Mouse (Mus musculus): ENCODE results near the gene Myocos. TPM values are rescaled to one million over a fixed set of nuclear protein-coding genes. Genes with fewer than 3 reads are reported as not detected.
"Not testable (repeated sequence)": the region's sequence is repeated elsewhere in the genome, so short reads cannot be mapped to it uniquely, and the experiment has no call there.

Gene Myocos
- polyA plus RNA-seq (2015; fragmentation: Nextera tagmentation; extraction: Ambion mirVana) = not detected in 2 replicates

DNA sequence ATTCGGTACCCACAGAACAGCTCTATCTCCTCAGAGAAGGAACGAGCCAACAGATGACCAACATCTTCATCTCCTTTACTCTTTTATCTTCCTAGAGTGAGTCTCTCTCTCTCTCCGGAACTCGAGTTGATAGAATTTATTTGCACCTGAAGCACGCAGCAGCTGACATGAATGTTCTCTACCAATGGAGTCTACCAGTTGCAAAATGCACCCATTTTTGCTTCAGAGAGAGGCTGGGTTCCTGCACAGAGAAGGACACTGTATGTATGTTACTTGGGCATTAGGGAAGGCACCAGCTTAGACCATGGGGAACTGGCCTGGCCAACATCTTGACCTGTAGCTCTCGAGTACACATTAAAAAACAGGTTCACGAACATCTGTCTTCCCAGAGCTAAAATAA is at the start of gene Myocos:
Gene Myocos (minus strand): TSS at position 101 of the 400 bp plus-strand sequence.
- DNase-seq (ENCODE audit: low spot score) = no peak

DNA sequence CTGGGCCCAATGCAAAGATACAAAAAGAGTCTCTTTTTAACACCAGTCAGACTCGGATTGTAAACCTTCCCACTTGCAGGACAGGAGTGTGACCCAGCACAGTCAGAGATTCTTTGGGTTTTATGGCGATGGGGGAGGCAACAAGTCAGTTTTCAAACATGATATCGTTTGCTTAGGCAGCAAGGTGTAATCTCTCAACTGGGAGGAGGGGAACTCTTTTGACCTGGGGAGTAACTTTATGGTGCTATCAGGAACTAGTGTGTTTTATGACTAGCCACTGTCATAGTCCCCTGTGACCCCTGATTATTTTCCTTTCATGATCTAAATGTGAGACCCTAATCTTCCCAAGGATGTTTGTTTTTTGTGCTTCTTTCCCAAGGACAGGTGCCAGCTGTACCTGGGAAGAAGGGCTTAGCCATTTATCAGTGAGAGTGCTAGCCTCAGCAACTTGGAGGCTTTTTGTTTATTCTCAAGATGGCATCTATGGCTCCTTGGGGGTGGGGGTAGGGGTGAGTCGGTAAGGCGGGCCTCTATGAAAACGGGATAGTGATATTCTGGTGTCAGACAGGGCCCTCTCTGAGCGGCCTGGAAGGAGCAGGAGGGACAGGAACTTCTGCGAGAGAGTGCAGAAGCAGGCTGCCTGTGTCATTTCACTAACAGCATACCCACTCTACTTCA is 42.5 kb upstream of the Myocos start:
- DNase-seq (ENCODE audit: low spot score) = no peak

GRCm38 (mm10) chr1:162697866-162698265 is 39.8 kb upstream of the Myocos start:
- DNase-seq (ENCODE audit: low spot score) = no peak

GRCm38 (mm10) chr1:162693721-162694120 is 35.7 kb upstream of the Myocos start:
- no peak for DNase-seq (ENCODE audit: low spot score)

GRCm38 (mm10) chr1:162665486-162666174 is 7.6 kb upstream of the Myocos start:
- DNase-seq (ENCODE audit: low spot score) = peak; percentile 15

GRCm38 (mm10) chr1:162664826-162665475 is 6.9 kb upstream of the Myocos start:
- peak; percentile 66 for DNase-seq (ENCODE audit: low spot score)

- DNase-seq (ENCODE audit: low spot score) = no peak
Observed at GRCm38 (mm10) chr1:162660276-162660860, 2.3 kb upstream of the Myocos start.

DNA sequence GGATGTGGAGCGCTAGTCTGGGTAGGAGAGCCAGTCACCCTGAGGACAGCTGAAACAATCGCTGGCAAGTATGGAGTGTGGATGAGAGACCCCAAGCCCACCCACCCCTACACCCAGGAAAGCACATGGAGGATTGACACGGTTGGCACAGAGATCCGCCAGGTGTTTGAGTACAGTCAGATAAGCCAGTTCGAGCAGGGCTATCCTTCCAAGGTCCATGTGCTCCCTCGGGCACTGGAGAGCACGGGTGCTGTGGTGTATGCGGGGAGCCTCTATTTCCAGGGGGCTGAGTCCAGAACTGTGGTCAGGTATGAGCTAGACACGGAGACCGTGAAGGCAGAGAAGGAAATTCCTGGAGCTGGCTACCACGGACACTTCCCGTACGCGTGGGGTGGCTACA is 9.6 kb downstream of the Myocos start:
- no peak for DNase-seq (ENCODE audit: low spot score)

DNA sequence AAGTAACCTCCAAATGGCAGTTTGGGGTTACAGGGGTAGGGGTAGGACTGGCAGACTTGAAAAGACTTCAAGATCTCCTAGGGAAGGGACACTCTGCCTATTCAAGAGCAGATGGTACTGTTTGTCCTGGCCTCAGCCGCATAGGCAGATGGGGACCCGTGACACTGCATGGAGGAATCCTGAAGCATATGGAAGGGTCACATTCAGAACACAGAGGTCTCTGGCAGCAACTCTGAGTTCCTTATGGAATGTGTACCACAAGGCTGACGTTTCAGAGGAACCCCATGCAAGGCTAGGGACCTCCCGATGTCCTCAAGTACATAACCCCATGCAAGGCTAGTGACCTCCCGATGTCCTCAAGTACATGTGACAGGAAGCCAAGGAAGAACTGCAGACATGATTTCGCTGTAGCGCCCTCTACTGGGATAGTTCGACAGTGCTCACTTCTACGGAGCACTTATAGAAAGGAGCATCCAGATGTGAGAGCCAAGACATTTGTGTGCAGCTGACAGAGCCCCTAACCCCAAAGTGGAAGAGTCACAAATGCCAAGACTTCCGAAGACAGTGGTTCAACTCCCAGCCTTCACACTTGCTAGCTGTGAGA is 11.8 kb downstream of the Myocos start:
- DNase-seq (ENCODE audit: low spot score) = peak; percentile 21

DNA sequence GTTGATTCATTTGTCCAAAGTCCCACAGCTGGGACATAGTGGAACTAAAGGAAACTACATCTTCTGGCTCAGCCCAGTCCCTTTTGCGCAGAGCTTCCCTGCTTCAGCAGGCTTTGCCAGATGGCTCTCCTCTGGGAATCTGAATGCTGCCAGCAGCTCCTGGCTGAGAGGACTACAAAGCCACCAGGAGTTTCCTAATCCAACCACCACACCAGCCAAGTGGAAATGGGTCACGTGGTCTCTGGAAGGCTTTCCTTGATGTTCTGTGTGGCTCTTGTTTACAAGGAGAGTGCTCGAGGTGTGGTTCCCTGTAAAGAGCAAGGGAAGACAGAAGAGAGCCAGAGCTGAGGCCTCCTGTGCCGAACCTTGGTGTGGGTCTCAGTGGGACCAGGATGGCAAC is 14.3 kb downstream of the Myocos start:
- no peak for DNase-seq (ENCODE audit: low spot score)

GRCm38 (mm10) chr1:162642591-162642990 is 15.4 kb downstream of the Myocos start:
- DNase-seq (ENCODE audit: low spot score) = no peak

DNA sequence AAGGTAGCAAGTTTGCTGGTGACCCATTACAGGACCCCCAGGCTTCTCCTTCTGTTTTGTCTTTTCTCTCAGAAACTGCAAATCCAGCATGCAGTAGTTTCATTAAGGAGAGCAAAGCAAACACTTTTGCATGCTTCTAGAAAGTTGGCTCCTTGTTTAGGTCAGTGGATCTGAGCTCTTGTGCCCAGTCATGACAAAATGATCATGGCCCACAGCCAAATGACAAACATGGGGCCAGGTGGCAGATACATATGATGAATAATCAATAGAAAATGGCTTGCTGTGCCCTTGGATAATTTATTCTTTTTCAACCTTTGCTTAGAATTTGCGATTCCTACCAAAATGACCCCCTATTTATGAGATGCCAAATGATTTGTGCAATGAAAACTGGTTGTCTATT is 18.2 kb downstream of the Myocos start:
- DNase-seq (ENCODE audit: low spot score) = no peak

DNA sequence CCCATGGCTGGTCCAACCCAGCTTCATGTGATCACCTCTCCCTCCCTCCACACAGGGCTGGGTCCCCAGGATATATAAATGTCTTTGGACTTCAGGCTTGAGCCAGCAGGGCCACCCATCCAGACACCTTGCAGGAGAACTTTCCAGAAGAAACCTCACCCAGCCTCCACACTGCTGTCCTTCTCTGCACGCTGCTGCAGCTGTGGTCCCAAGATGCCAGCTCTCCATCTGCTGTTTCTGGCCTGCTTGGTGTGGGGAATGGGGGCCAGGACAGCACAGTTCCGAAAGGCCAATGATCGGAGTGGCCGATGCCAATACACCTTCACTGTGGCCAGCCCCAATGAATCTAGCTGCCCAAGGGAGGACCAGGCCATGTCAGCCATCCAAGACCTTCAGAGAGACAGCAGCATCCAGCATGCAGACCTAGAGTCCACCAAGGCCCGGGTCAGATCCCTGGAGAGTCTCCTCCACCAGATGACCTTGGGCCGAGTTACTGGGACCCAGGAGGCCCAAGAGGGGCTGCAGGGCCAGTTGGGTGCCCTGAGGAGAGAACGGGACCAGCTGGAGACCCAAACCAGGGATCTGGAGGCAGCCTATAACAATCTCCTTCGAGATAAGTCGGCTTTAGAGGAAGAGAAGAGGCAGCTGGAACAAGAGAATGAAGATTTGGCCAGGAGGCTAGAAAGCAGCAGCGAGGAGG is 18.8 kb downstream of the Myocos start, which contains the start of gene Myoc:
Gene Myoc (plus strand): TSS at position 105 of the 700 bp plus-strand sequence.
- DNase-seq (ENCODE audit: low spot score) = no peak

DNA sequence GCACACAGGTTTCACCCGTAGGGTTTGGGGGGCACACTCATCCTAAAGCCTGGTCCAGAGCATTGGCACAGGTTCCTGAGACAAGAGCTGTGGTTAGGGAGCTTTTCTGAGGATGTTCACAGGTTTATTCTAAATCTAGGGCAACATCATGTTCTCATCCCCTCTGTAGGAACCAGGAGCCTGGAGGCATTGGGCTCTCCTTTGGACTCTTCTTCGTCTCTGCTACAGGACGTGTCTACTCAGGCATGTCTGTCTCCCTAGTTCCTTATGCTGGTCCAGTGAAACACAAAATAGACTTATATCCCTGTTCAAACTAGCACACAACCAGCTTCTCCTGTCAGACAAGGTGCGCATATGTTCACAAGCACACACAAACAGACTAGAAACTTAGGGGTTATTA is 19.5 kb downstream of the Myocos start:
- no peak for DNase-seq (ENCODE audit: low spot score)

DNA sequence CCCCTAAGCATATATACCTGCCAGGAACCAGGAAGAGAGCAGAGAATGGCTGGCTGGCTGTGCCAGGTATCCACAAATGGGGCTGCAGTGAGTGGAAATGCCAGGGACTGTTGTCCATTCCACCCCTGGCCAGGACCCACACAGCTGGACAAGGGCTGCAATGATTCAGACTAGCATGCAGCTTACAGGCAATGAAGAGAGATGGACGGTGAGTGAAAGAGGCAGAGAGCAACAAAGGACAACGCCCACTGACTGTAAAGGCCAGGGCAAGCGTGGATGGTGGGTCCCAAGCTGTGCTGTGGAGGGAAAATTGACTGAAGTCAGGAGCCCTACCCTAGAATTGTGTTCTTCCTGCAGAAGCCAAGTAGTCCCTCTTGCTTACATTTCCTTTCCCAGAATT is 21.5 kb downstream of the Myocos start:
- DNase-seq (ENCODE audit: low spot score) = no peak

- DNase-seq (ENCODE audit: low spot score) = not testable (repeated sequence)
Observed at GRCm38 (mm10) chr1:162635291-162635931, 22.6 kb downstream of the Myocos start.

DNA sequence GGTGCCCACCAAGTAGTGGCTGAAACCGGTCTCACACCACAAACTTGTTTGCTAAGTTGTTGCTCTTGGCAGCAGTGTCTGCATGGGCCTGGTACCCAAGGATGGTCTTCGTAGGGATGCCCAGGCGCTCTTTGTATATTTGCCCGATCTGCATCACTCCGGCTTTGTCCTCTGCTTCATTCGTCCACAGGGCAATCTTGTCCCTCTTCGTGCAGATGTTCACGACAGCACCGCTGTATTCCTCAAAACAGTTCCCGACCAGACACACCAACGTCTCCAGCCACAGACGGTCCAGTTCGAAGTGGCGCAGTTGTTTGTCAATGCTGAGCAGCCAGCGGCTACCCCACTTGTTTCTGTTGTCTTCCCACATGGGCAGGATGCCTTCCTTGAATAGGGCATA is 29.7 kb downstream of the Myocos start:
- not testable (repeated sequence) for DNase-seq (ENCODE audit: low spot score)

GRCm38 (mm10) chr1:162627821-162628220 is 30.2 kb downstream of the Myocos start:
- DNase-seq (ENCODE audit: low spot score) = not testable (repeated sequence)

DNA sequence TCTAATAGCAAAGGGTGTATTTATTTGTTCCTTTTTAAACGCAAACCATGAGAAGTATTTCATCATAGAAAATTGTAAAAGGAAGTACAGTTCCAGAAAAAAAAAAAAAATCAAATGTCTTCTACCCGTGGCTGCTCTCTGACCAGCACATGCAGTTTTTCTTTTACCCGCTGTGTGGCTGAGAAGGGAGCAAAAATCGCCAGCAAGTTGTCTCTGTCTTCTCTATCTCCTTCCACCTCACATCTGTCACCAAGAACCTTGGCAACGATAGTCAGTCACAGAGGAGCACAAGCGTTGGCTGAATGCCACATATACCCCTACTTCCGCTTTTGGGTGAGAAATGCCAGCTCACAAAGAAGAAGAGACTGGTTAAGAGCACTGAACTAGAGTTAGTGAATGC is 32.8 kb downstream of the Myocos start:
- peak; percentile 44 for DNase-seq (ENCODE audit: low spot score)

GRCm38 (mm10) chr1:162623895-162624294 is 34.1 kb downstream of the Myocos start:
- DNase-seq (ENCODE audit: low spot score) = no peak

Measured in thymus, postnatal 0 days (tissue).